Mouse (Mus musculus): ENCODE measurements around the gene Mrpl23. TPM values are rescaled to one million over a fixed set of nuclear protein-coding genes. Genes with fewer than 3 reads are reported as not detected.

Mrpl23 gene
- polyA plus RNA-seq, 1 experiment from 2014 or later = 20.3 TPM

DNA sequence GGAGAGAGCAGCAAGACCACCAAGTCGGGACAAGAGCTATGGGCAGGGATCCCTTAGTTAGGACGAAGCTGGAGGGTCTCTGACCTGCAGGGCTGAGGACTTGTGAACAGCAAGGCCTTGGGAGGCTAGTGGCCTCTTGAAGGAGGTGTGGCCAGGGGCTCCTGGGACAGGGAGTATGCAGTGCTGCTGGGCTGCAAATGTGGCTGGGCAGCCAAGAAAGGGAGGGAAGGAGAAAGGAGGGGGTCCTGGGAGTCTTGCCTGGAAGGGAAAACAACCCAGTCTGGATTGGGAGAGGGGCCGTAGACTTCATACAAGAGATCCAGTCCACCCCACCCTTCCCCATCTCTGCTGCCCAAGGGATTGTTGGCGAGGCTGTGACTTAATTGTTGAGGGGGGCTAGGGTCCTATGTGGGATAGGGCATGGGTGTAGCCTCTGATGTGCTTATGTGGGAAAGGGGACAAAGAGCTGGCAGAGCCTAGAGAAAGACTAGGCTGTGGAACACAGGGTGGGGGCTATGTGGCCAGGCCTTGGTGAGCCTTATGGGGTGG lies 439 bp upstream of the Mrpl23 start:
- 67% methylated on average over 4 of the region's 4 CpGs for WGBS
- DNase-seq = no peak
- peak overlapping the region; percentile 79; the same call in 1 of the 2 replicates for H3K4me2 ChIP-seq
- no peaks in the 10 kb centered on the region for H3K9me3 ChIP-seq (ENCODE audit: low read depth, low read length)
- H3K4me1 ChIP-seq (ENCODE audit: insufficient read depth) = peaks cover 46% of the 10 kb centered on the region
- peak; percentile 1 for ATAC-seq (ENCODE audit: insufficient read depth)
- H3K4me3 ChIP-seq (ENCODE audit: low read depth, low read length) = no peak overlapping the region
- H3K9ac ChIP-seq = no peak overlapping the region
- peak overlapping the region; percentile 97 for H3K27ac ChIP-seq (ENCODE audit: low read depth)
- no peaks in the 10 kb centered on the region for H3K27me3 ChIP-seq (ENCODE audit: insufficient read depth, low read length)
- TF ChIP-seq CTCF (IDR thresholded peaks at IDR 0.05; ENCODE audit: low read depth) = no peak
- H3K36me3 ChIP-seq (ENCODE audit: insufficient read depth) = peaks cover 4% of the 10 kb centered on the region; the same call in 1 of the 2 replicates

- no peaks in the 10 kb centered on the region for H3K27me3 ChIP-seq (ENCODE audit: insufficient read depth, low read length)
- H3K36me3 ChIP-seq (ENCODE audit: insufficient read depth) = peaks cover 10% of the 10 kb centered on the region; the same call in 1 of the 2 replicates
- H3K4me3 ChIP-seq (ENCODE audit: low read depth, low read length) = peak overlapping the region; percentile 58
- H3K4me2 ChIP-seq = peak overlapping the region; percentile 79
- peak; percentile 72 for TF ChIP-seq CTCF (IDR thresholded peaks at IDR 0.05; ENCODE audit: low read depth)
- 2% methylated on average over 44 of the region's 44 CpGs for WGBS
- ATAC-seq (ENCODE audit: insufficient read depth) (peak; percentile 83), DNase-seq (peak; percentile 90)
- peak overlapping the region; percentile 97 for H3K27ac ChIP-seq (ENCODE audit: low read depth)
- peaks cover 44% of the 10 kb centered on the region for H3K4me1 ChIP-seq (ENCODE audit: insufficient read depth)
- no peaks in the 10 kb centered on the region for H3K9me3 ChIP-seq (ENCODE audit: low read depth, low read length)
- H3K9ac ChIP-seq = peak overlapping the region; percentile 75
Observed at GRCm38 (mm10) chr7:142533059-142533855, 771 bp downstream of the Mrpl23 start.

DNA sequence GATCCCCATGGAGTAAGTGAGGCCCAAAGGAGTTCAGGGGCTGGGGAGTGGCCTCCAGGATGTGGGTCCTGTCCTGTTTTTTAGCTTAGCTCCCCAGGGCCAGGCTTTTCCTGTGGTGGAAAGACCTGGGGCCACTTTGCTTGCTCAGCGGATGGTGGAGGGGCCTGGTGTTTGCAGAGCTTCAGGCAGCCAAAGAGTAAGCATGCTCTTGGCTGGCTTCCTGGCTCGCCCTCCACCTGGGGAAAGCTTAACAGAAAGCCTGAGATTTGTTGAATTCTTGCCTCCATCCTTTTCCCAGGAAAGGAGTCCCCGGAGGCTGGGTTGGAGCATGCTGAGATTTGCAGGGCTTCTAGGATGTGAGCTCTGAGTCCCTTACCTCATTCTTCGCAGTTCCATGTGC lies 2.6 kb downstream of the Mrpl23 start:
- peak overlapping the region; percentile 97 for H3K27ac ChIP-seq (ENCODE audit: low read depth)
- no peak for ATAC-seq (ENCODE audit: insufficient read depth)
- WGBS = 54% methylated on average over 4 of the region's 4 CpGs
- H3K27me3 ChIP-seq (ENCODE audit: insufficient read depth, low read length) = no peaks in the 10 kb centered on the region
- no peak for TF ChIP-seq CTCF (IDR thresholded peaks at IDR 0.05; ENCODE audit: low read depth)
- no peak overlapping the region for H3K4me3 ChIP-seq (ENCODE audit: low read depth, low read length)
- H3K9ac ChIP-seq = 0 out of 2 replicates have a peak overlapping the region, but pooled peaks have one; percentile 20
- peaks cover 10% of the 10 kb centered on the region; the same call in 1 of the 2 replicates for H3K36me3 ChIP-seq (ENCODE audit: insufficient read depth)
- no peaks in the 10 kb centered on the region for H3K9me3 ChIP-seq (ENCODE audit: low read depth, low read length)
- H3K4me1 ChIP-seq (ENCODE audit: insufficient read depth) = peaks cover 47% of the 10 kb centered on the region
- peak; percentile 73 for DNase-seq
- no peak overlapping the region for H3K4me2 ChIP-seq

DNA sequence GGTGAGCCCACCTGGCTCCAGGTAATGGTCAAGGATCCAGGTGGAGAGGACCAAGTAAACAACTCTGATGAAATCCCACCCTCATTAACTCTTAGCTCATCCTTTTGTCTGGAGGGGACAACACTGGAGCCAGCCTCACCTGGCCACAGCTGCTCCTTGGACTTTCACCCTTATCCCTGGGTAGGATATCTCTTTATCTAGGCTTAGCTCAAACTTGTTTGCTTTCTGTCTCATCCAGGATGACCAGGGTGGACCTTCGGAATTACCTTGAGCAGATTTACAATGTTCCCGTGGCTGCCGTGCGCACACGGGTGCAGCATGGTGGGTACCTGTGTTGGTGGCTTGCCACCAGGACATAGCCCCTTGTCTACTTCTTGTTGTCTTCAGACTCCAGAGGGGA lies 3.3 kb downstream of the Mrpl23 start:
- 95% methylated on average over 5 of the region's 5 CpGs for WGBS
- Histone ChIP-seq H3K36me3 (ENCODE audit: insufficient read depth) (peaks cover 13% of the 10 kb centered on the region), H3K27ac (ENCODE audit: low read depth) (peak overlapping the region; percentile 97), H3K27me3 (ENCODE audit: insufficient read depth, low read length) (no peaks in the 10 kb centered on the region), H3K9ac (no peak overlapping the region), H3K4me1 (ENCODE audit: insufficient read depth) (peaks cover 47% of the 10 kb centered on the region), H3K9me3 (ENCODE audit: low read depth, low read length) (no peaks in the 10 kb centered on the region), H3K4me2 (no peak overlapping the region), H3K4me3 (ENCODE audit: low read depth, low read length) (no peak overlapping the region)
- ATAC-seq (ENCODE audit: insufficient read depth) (no peak), DNase-seq (no peak)
- TF ChIP-seq CTCF (IDR thresholded peaks at IDR 0.05; ENCODE audit: low read depth) = no peak

DNA sequence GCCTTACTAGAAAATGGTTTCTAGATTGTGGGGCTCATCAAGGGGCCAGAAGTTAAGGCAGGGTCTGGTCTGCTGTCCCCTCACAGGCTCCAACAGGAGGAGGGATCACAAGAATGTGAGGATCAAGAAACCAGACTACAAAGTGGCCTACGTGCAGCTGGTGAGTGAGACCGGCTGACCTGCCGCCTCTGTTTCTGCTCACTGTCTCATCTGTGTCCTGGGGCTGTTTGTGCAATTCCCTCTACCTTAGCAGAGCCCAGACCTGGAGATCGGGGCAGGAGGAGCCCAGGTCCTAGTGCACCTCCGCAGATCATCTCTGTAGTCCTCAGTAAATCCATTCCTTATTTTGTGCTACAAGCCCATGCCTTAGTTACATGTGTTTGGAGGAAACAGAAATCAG lies 4.7 kb downstream of the Mrpl23 start:
- H3K4me2 ChIP-seq = no peak overlapping the region
- no peak overlapping the region for H3K4me3 ChIP-seq (ENCODE audit: low read depth, low read length)
- H3K4me1 ChIP-seq (ENCODE audit: insufficient read depth) = peaks cover 48% of the 10 kb centered on the region
- H3K27ac ChIP-seq (ENCODE audit: low read depth) = peak overlapping the region; percentile 83; the same call in 1 of the 2 replicates
- no peaks in the 10 kb centered on the region for H3K9me3 ChIP-seq (ENCODE audit: low read depth, low read length)
- H3K27me3 ChIP-seq (ENCODE audit: insufficient read depth, low read length) = no peaks in the 10 kb centered on the region
- peaks cover 16% of the 10 kb centered on the region for H3K36me3 ChIP-seq (ENCODE audit: insufficient read depth)
- DNase-seq (no peak), ATAC-seq (ENCODE audit: insufficient read depth) (no peak)
- WGBS = 56% methylated on average over 5 of the region's 5 CpGs
- no peak for TF ChIP-seq CTCF (IDR thresholded peaks at IDR 0.05; ENCODE audit: low read depth)
- no peak overlapping the region for H3K9ac ChIP-seq

DNA sequence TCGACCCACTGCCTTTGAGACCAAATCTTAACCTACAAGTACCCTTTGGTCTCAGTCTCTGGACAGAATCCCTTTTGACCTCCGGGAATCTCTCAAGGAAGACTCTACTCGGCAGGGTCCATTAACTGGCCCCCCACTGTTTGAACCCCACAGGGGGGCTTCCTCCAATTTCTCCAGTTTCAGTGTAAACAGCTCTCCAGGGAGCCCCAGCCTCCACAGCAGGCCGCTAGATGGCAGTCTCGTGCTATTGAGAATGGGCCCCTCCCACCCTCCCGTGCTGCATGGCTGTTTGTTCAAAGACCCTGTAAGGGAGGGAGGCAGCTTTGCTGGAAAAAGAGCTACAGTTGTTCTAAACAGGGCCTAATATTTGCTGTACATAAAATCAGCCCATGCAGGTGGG lies 5.4 kb downstream of the Mrpl23 start:
- Histone ChIP-seq H3K36me3 (ENCODE audit: insufficient read depth) (peaks cover 16% of the 10 kb centered on the region), H3K4me1 (ENCODE audit: insufficient read depth) (peaks cover 48% of the 10 kb centered on the region), H3K27ac (ENCODE audit: low read depth) (peak overlapping the region; percentile 83), H3K4me3 (ENCODE audit: low read depth, low read length) (no peak overlapping the region), H3K9me3 (ENCODE audit: low read depth, low read length) (no peaks in the 10 kb centered on the region), H3K27me3 (ENCODE audit: insufficient read depth, low read length) (no peaks in the 10 kb centered on the region), H3K4me2 (peak overlapping the region; percentile 25; the same call in 1 of the 2 replicates), H3K9ac (peak overlapping the region; percentile 36)
- 6% methylated on average over 6 of the region's 6 CpGs for WGBS
- peak; percentile 57 for ATAC-seq (ENCODE audit: insufficient read depth)
- TF ChIP-seq CTCF (IDR thresholded peaks at IDR 0.05; ENCODE audit: low read depth) = peak; percentile 77
- peak; percentile 95 for DNase-seq

- 10% methylated on average over 4 of the region's 4 CpGs for WGBS
- H3K27me3 ChIP-seq (ENCODE audit: insufficient read depth, low read length) = no peaks in the 10 kb centered on the region
- H3K27ac ChIP-seq (ENCODE audit: low read depth) = peak overlapping the region; percentile 83
- no peak for ATAC-seq (ENCODE audit: insufficient read depth)
- no peak for TF ChIP-seq CTCF (IDR thresholded peaks at IDR 0.05; ENCODE audit: low read depth)
- H3K4me3 ChIP-seq (ENCODE audit: low read depth, low read length) = no peak overlapping the region
- peak overlapping the region; percentile 25; the same call in 1 of the 2 replicates for H3K4me2 ChIP-seq
- H3K9ac ChIP-seq = peak overlapping the region; percentile 36
- peaks cover 16% of the 10 kb centered on the region for H3K36me3 ChIP-seq (ENCODE audit: insufficient read depth)
- no peak for DNase-seq
- H3K9me3 ChIP-seq (ENCODE audit: low read depth, low read length) = no peaks in the 10 kb centered on the region
- peaks cover 51% of the 10 kb centered on the region for H3K4me1 ChIP-seq (ENCODE audit: insufficient read depth)
Observed at GRCm38 (mm10) chr7:142538291-142538690, 5.8 kb downstream of the Mrpl23 start.
